Mouse (Mus musculus): ENCODE results near the gene Cd274. TPM values are rescaled to one million over a fixed set of nuclear protein-coding genes. Genes with fewer than 3 reads are reported as not detected.

The Cd274 gene
- total RNA-seq, 1 experiment from 2014 or later: 6.0 TPM

- DNase-seq: no peak
These were observed 63.7 kb downstream of the Cd274 start for GRCm38 (mm10) chr19:29430953-29431352.

DNA sequence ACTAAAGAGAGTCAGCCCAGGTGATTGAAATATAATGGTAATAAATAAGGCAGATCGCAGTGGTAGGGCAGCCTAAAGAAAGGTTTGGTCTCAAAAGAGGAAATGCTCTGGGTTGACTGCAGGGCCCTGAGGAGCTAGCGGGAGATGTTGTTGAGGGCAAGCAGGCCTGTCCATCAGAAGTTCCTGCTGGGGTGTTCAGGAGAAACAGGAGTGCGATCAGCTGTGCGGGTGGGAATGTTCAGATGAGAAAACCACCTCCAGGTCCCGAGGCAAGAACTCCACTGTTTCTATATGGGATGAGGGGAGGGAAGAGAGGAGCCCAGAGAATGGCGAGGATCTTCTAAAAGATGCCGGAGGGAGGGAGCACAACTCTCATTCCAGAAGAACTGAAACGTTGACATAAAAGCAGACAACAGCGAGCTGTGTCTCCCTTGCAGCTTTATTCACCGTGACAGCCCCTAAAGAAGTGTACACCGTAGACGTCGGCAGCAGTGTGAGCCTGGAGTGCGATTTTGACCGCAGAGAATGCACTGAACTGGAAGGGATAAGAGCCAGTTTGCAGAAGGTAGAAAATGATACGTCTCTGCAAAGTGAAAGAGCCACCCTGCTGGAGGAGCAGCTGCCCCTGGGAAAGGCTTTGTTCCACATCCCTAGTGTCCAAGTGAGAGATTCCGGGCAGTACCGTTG is 69.7 kb downstream of the Cd274 start:
- no peak for DNase-seq

Other genes starting within 250 kb of the Cd274 start
- gene Jak2, start 115.6 kb upstream of the Cd274 start, total RNA-seq (2021): 19.6 and 22.3 TPM in 2 replicates
- 0.85 and 0.94 TPM in 2 replicates for gene Insl6, start 42.1 kb upstream of the Cd274 start, total RNA-seq (2021)
- not detected in 2 replicates for gene Rln1, start 32.8 kb upstream of the Cd274 start, total RNA-seq (2021)
- gene Plgrkt, start 65 bp upstream of the Cd274 start, total RNA-seq (2021): 56.4 and 63.4 TPM in 2 replicates
- 0.23 TPM in 1 of 2 replicates, not detected in the other for gene Pdcd1lg2, start 43.5 kb downstream of the Cd274 start, total RNA-seq (2021)
- 52.1 and 53.6 TPM in 2 replicates for gene Ric1, start 154.8 kb downstream of the Cd274 start, total RNA-seq (2021)

Data from adrenal gland, postnatal 14 days (tissue).